Mouse (Mus musculus): ENCODE results near the gene Zfp592.

DNA sequence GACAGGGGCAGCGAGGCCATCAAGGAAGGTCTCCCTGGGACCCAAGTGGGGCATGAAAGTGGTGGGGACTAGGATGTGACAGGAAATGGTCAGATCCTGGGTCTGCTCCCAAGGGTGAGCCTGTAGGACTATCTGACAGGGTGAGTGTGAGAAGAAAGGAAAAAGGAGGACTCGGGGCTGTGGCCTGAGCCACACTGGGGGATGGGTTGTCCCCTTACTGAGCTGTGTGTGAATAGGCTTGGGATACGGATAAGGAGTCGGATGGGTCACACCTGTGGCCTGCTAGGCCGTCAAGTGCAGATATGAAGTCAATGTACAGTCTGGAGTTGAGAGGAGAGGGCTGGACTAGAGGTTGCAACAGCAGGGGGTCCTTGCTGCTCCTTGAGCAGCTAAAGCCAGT lies 82.3 kb downstream of the Zfp592 start:
- TF ChIP-seq CTCF (IDR thresholded peaks at IDR 0.05; ENCODE audit: borderline replicate concordance, insufficient read depth, low read depth, low read length): no peak
- no peak for TF ChIP-seq POLR2A (IDR thresholded peaks at IDR 0.05; ENCODE audit: borderline replicate concordance, insufficient read depth, low read length)
